Mouse (Mus musculus): ENCODE measurements around the gene Tex26. TPM values are rescaled to one million over a fixed set of nuclear protein-coding genes. Genes with fewer than 3 reads are reported as not detected.

Tex26 gene
- polyA plus RNA-seq, 1 experiment from 2014 or later, result 1.4 TPM

Other genes with a start within 250 kb of the Tex26 start
- gene Alox5ap, start 174.9 kb upstream of the Tex26 start, polyA plus RNA-seq (2014; fragmentation: Nextera tagmentation; extraction: Ambion mirVana), result 5.6 and 6.9 TPM in 2 replicates
- gene Medag, start 27.9 kb upstream of the Tex26 start, polyA plus RNA-seq (2014; fragmentation: Nextera tagmentation; extraction: Ambion mirVana), result 0.25 and 0.80 TPM in 2 replicates
- not detected in 2 replicates for gene Wdr95, start 89.0 kb downstream of the Tex26 start, polyA plus RNA-seq (2014; fragmentation: Nextera tagmentation; extraction: Ambion mirVana)
- gene Hsph1, start 196.7 kb downstream of the Tex26 start, polyA plus RNA-seq (2014; fragmentation: Nextera tagmentation; extraction: Ambion mirVana), result 118 and 126 TPM in 2 replicates
- 15.3 and 15.8 TPM in 2 replicates for gene B3glct, start 238.6 kb downstream of the Tex26 start, polyA plus RNA-seq (2014; fragmentation: Nextera tagmentation; extraction: Ambion mirVana)

All from hindbrain, embryonic 11.5 days (tissue).